23 mouse cellular contexts compared by ENCODE assay signal in genomic region chr10:60376704-60377103, GRCm38 (mm10). TPM values are rescaled to one million over a fixed set of nuclear protein-coding genes. Genes with fewer than 3 reads are reported as not detected.
"Had no signal": no experiment of that assay in that cellular context is flagged by ENCODE, and none has a peak within 500 bp of the region (broad histone marks: within the 10 kb centered on the region; RNA-seq: fewer than 3 reads in every experiment).

No protein-coding gene starts in this region.

- H3K9ac ChIP-seq: liver, embryonic 13.5 days; midbrain, embryonic 13.5 days; neural tube, embryonic 13.5 days had no signal

- H3K27ac ChIP-seq: liver, embryonic 13.5 days; midbrain, embryonic 10.5 days; midbrain, embryonic 13.5 days; neural tube, embryonic 13.5 days had no signal

- ATAC-seq: midbrain, embryonic 13.5 days; midbrain, embryonic 16.5 days had no signal

- H3K4me2 ChIP-seq: liver, embryonic 13.5 days; midbrain, embryonic 13.5 days; neural tube, embryonic 13.5 days had no signal

- H3K27me3 ChIP-seq: liver, embryonic 13.5 days; midbrain, embryonic 13.5 days; neural tube, embryonic 13.5 days had no signal

- H3K4me1 ChIP-seq: midbrain, embryonic 13.5 days; neural tube, embryonic 13.5 days had no signal

- H3K4me3 ChIP-seq: liver, embryonic 13.5 days; midbrain, embryonic 10.5 days; midbrain, embryonic 13.5 days; myocyte; neural tube, embryonic 13.5 days had no signal

- H3K9me3 ChIP-seq: liver, embryonic 13.5 days; midbrain, embryonic 10.5 days; midbrain, embryonic 13.5 days; neural tube, embryonic 13.5 days had no signal

- DNase-seq: kidney, postnatal 14 days; kidney, postnatal 4 days; liver, embryonic 13.5 days; lung, adult 2 months; lung, postnatal 14 days; lung, postnatal 4 days; retina, postnatal 1 day; right cerebral cortex, postnatal 25 days; thymus, adult 18-20 months; thymus, postnatal 36 days had no signal

- H3K36me3 ChIP-seq: liver, embryonic 13.5 days; midbrain, embryonic 10.5 days; midbrain, embryonic 13.5 days; neural tube, embryonic 13.5 days had no signal

RNA-seq across cellular contexts. Expression of gene Gm17455, which starts 22.8 kb away (rescaled TPM):
- total RNA-seq: layer of hippocampus, adult 18-20 months; left cerebral cortex, adult 18-20 months; liver, adult 2 months; megakaryocyte progenitor cell, adult 5-6 weeks; monocyte, adult 5-6 weeks had no signal
- polyA plus RNA-seq: liver, adult 2 months; liver, embryonic 13.5 days; liver, embryonic 16.5 days; stomach, embryonic 16.5 days; testis, adult 2 months had no signal
